20 mouse cellular contexts compared by ENCODE assay signal in the genomic region with DNA sequence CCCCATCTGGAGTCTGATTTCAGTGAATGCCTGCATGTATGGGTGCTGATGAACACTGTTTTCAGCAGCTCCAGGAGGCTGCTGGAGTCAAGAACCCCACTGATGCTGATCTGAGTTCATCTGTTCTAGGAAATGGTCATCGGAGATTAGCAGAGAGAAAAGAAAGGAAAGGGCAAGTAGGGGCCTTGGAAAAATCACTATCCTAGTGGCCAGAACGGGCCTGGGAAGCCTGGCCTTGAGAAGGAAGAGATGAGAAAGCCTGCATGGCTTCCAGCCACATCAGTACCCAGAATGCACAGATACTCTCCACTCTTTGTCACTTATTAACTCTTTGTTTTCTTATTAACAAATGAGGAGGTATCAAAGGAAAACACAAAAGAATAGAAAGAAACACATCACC. TPM values are rescaled to one million over a fixed set of nuclear protein-coding genes. Genes with fewer than 3 reads are reported as not detected.
"Had no signal": no experiment of that assay in that cellular context is flagged by ENCODE, and none has a peak within 500 bp of the region (broad histone marks: within the 10 kb centered on the region; RNA-seq: fewer than 3 reads in every experiment).

No protein-coding gene starts in this region.

- H3K36me3 ChIP-seq: liver, embryonic 13.5 days; lung, embryonic 15.5 days; midbrain, embryonic 12.5 days; neural tube, embryonic 13.5 days had no signal

- H3K4me1 ChIP-seq: limb, embryonic 12.5 days; liver, embryonic 13.5 days; lung, embryonic 15.5 days; midbrain, embryonic 12.5 days; neural tube, embryonic 13.5 days had no signal

- ATAC-seq: liver, postnatal 0 days; midbrain, embryonic 16.5 days had no signal

- H3K27me3 ChIP-seq: limb, embryonic 12.5 days; liver, embryonic 13.5 days; lung, embryonic 15.5 days; megakaryocyte, embryonic 14.5 days; midbrain, embryonic 12.5 days; neural tube, embryonic 13.5 days had no signal

- H3K4me3 ChIP-seq: limb, embryonic 12.5 days; liver, embryonic 13.5 days; lung, embryonic 15.5 days; megakaryocyte, embryonic 14.5 days; midbrain, embryonic 12.5 days; neural tube, embryonic 13.5 days had no signal

- DNase-seq: kidney, postnatal 25 days; layer of hippocampus, postnatal 36 days; liver; liver, embryonic 13.5 days; liver, postnatal 0 days; lung, postnatal 14 days; retina, postnatal 1 day; right cerebral cortex, postnatal 4 days; spleen, adult 18-20 months; thymus, adult 18-20 months; thymus, postnatal 14 days had no signal

- H3K4me2 ChIP-seq: limb, embryonic 12.5 days; liver, embryonic 13.5 days; lung, embryonic 15.5 days; midbrain, embryonic 12.5 days; neural tube, embryonic 13.5 days had no signal

- H3K9ac ChIP-seq: limb, embryonic 12.5 days; liver, embryonic 13.5 days; liver, postnatal 0 days; lung, embryonic 15.5 days; midbrain, embryonic 12.5 days; neural tube, embryonic 13.5 days had no signal

- H3K27ac ChIP-seq: limb, embryonic 12.5 days; liver, embryonic 13.5 days; lung, embryonic 15.5 days; macrophage; midbrain, embryonic 12.5 days; neural tube, embryonic 13.5 days had no signal

- H3K9me3 ChIP-seq: limb, embryonic 12.5 days; liver, embryonic 13.5 days; lung, embryonic 15.5 days; midbrain, embryonic 12.5 days; neural tube, embryonic 13.5 days had no signal

RNA-seq across cellular contexts. Expression of gene Akr1b7, which starts 11.4 kb away (rescaled TPM):
- total RNA-seq: layer of hippocampus, postnatal 36 days; left cerebral cortex, postnatal 36 days had no signal
- polyA plus RNA-seq: limb, embryonic 12.5 days; lung, embryonic 15.5 days; macrophage; midbrain, embryonic 12.5 days; midbrain, embryonic 16.5 days; neural tube, embryonic 13.5 days; stomach, embryonic 14.5 days had no signal
